In the genomic region with DNA sequence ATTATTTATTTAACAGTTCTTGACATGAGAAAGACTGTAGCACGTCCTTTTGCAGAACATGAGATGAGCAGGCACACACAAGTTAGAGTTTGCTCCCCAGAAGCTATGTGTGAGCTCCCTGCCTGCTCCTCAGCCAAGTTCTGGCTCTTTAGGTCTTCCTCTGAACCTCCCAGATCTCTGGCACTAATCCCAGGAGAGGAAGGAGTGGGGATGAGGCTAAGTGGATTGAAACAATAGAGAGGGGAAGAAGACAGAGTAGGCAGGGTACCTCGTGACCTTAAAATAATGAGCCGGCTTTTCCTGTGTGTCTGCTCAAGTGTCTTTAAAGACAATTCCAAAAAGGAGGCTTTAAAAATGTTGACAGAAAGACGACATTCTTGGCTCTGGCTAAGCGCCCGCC, we compare ENCODE assay signal across 10 mouse cellular contexts. TPM values are rescaled to one million over a fixed set of nuclear protein-coding genes. Genes with fewer than 3 reads are reported as not detected.
DNase-seq lines count a peak whose midpoint lies in the region; ATAC-seq and TF ChIP-seq lines count a peak whose summit lies in the region.
"Had no signal": no experiment of that assay in that cellular context is flagged by ENCODE, and none has a peak within 500 bp of the region (broad histone marks: within the 10 kb centered on the region; RNA-seq: fewer than 3 reads in every experiment).

No protein-coding gene starts in this region.

- H3K4me3 ChIP-seq in stomach, embryonic 14.5 days (ENCODE audit: low read depth, low read length), result no peak overlapping the region
- H3K4me3 ChIP-seq in stomach, postnatal 0 days (ENCODE audit: low read depth, low read length), result no peak overlapping the region
- no peak overlapping the region for H3K4me3 ChIP-seq in midbrain, embryonic 16.5 days (ENCODE audit: low read depth, low read length)
- H3K4me3 ChIP-seq: hindbrain, embryonic 12.5 days had no signal

- no peaks in the 10 kb centered on the region for H3K4me1 ChIP-seq in stomach, embryonic 14.5 days (ENCODE audit: control insufficient read depth, insufficient read depth, low read length)
- H3K4me1 ChIP-seq in stomach, postnatal 0 days (replicated peaks; ENCODE audit: control insufficient read depth, insufficient read depth), result no peaks in the 10 kb centered on the region
- peaks cover 3% of the 10 kb centered on the region; the same call in 1 of the 2 replicates for H3K4me1 ChIP-seq in midbrain, embryonic 16.5 days (ENCODE audit: control insufficient read depth, insufficient read depth, low read length)
- H3K4me1 ChIP-seq: hindbrain, embryonic 12.5 days had no signal

- H3K27me3 ChIP-seq in stomach, embryonic 14.5 days (ENCODE audit: control insufficient read depth, insufficient read depth, low read length), result no peaks in the 10 kb centered on the region
- no peaks in the 10 kb centered on the region for H3K27me3 ChIP-seq in stomach, postnatal 0 days (ENCODE audit: control insufficient read depth, insufficient read depth, low read length)
- H3K27me3 ChIP-seq in midbrain, embryonic 16.5 days (ENCODE audit: control insufficient read depth, insufficient read depth, low read depth, low read length), result no peaks in the 10 kb centered on the region
- H3K27me3 ChIP-seq: hindbrain, embryonic 12.5 days had no signal

- no peaks in the 10 kb centered on the region for H3K9me3 ChIP-seq in stomach, embryonic 14.5 days (ENCODE audit: control insufficient read depth, low read depth, low read length)
- H3K9me3 ChIP-seq in stomach, postnatal 0 days (ENCODE audit: control insufficient read depth, low read length), result no peaks in the 10 kb centered on the region
- no peaks in the 10 kb centered on the region for H3K9me3 ChIP-seq in midbrain, embryonic 16.5 days (replicated peaks; ENCODE audit: control insufficient read depth, low read length, poor library complexity, severe bottlenecking)
- H3K9me3 ChIP-seq: hindbrain, embryonic 12.5 days had no signal

- 42% methylated on average over 6 of the region's 6 CpGs for WGBS in stomach, embryonic 14.5 days
- WGBS in stomach, postnatal 0 days, result 38% methylated on average over 6 of the region's 6 CpGs
- 50% methylated on average over 6 of the region's 6 CpGs for whole genome bisulfite sequencing in midbrain, embryonic 16.5 days

- H3K9ac ChIP-seq in stomach, embryonic 14.5 days (replicated peaks; ENCODE audit: low read depth, low read length), result no peak overlapping the region
- H3K9ac ChIP-seq in stomach, postnatal 0 days (ENCODE audit: low read length), result no peak overlapping the region
- no peak overlapping the region for H3K9ac ChIP-seq in midbrain, embryonic 16.5 days (ENCODE audit: low read depth, low read length)
- H3K9ac ChIP-seq: hindbrain, embryonic 12.5 days had no signal

- ATAC-seq in stomach, embryonic 14.5 days (ENCODE audit: insufficient number of reproducible peaks, insufficient read depth, low FRiP score, low read depth), result 0 out of 2 replicates have a peak, but pooled peaks have one; percentile 37
- ATAC-seq in stomach, postnatal 0 days (ENCODE audit: low FRiP score, low TSS enrichment), result no peak
- ATAC-seq in midbrain, embryonic 16.5 days, result no peak
- ATAC-seq in megakaryocyte, adult 5-6 weeks (ENCODE audit: poor library complexity, severe bottlenecking), result no peak

- no peak overlapping the region for H3K27ac ChIP-seq in stomach, embryonic 14.5 days (ENCODE audit: low read length)
- H3K27ac ChIP-seq in stomach, postnatal 0 days (replicated peaks), result no peak overlapping the region
- no peak overlapping the region for H3K27ac ChIP-seq in midbrain, embryonic 16.5 days (ENCODE audit: low read length)
- H3K27ac ChIP-seq: hindbrain, embryonic 12.5 days had no signal

- no peak for TF ChIP-seq EP300 in stomach, postnatal 0 days (optimal IDR thresholded peaks at IDR 0.05)

- H3K4me2 ChIP-seq in stomach, embryonic 14.5 days (replicated peaks; ENCODE audit: low read depth, low read length), result no peak overlapping the region
- H3K4me2 ChIP-seq in stomach, postnatal 0 days (replicated peaks; ENCODE audit: low read depth), result no peak overlapping the region
- H3K4me2 ChIP-seq in midbrain, embryonic 16.5 days (ENCODE audit: low read length), result no peak overlapping the region
- H3K4me2 ChIP-seq: hindbrain, embryonic 12.5 days had no signal

- peak; percentile 7 for DNase-seq in adrenal gland, postnatal 10 days
- DNase-seq in adrenal gland, postnatal 4 days (ENCODE audit: low spot score in 2 of 2), result no peak
- no peak for DNase-seq in stomach, postnatal 0 days (ENCODE audit: low spot score)
- peak; percentile 48 to 68 for DNase-seq in kidney, postnatal 25 days
- DNase-seq in testis, postnatal 10 days (ENCODE audit: low spot score), result no peak

- H3K36me3 ChIP-seq in stomach, embryonic 14.5 days (ENCODE audit: control insufficient read depth, insufficient read depth, low read length), result no peaks in the 10 kb centered on the region
- H3K36me3 ChIP-seq in stomach, postnatal 0 days (ENCODE audit: control insufficient read depth, insufficient read depth, low read length), result no peaks in the 10 kb centered on the region
- no peaks in the 10 kb centered on the region for H3K36me3 ChIP-seq in midbrain, embryonic 16.5 days (ENCODE audit: control insufficient read depth, insufficient read depth, low read length)
- H3K36me3 ChIP-seq: hindbrain, embryonic 12.5 days had no signal

- TF ChIP-seq CTCF in stomach, postnatal 0 days (IDR thresholded peaks at IDR 0.05; ENCODE audit: low read depth), result no peak

RNA-seq across cellular contexts. Expression of a gene that starts 23.9 kb away (rescaled TPM):
- 10 to 100 TPM; 38.7 to 44.0 TPM for total RNA-seq in adrenal gland, postnatal 10 days (2021)
- 10 to 100 TPM; 42.1 to 44.8 TPM for total RNA-seq in adrenal gland, postnatal 4 days (2021)
- 11.7 and 12.6 TPM in 2 replicates for polyA plus RNA-seq in stomach, embryonic 14.5 days (2014; fragmentation: Nextera tagmentation; extraction: Ambion mirVana)
- 5.3 and 5.6 TPM in 2 replicates for polyA plus RNA-seq in stomach, postnatal 0 days (2015; fragmentation: Nextera tagmentation; extraction: Ambion mirVana)
- polyA plus RNA-seq in midbrain, embryonic 16.5 days (2015; fragmentation: Nextera tagmentation; extraction: Ambion mirVana), result 9.3 and 9.6 TPM in 2 replicates
- not detected in 2 replicates for total RNA-seq in megakaryocyte, adult 5-6 weeks (2015)
- total RNA-seq in megakaryocyte, adult 5-6 weeks (2017), result not detected in 2 replicates
- total RNA-seq: neutrophil, adult 5-6 weeks had no signal

Comparison
In these comparisons a context has a peak if more than half of its experiments do, and no peak if none do; other contexts are left out.
1. DNase-seq: peak in adrenal gland, postnatal 10 days (single experiment) and kidney, postnatal 25 days (2 of 2); none in adrenal gland, postnatal 4 days (0 of 2), stomach, postnatal 0 days (single experiment) and testis, postnatal 10 days (single experiment).
2. RNA of a gene that starts 23.9 kb away (total RNA-seq): 42.1 to 44.8 TPM in adrenal gland, postnatal 4 days and 38.7 to 44.0 TPM in adrenal gland, postnatal 10 days; not detected in megakaryocyte, adult 5-6 weeks; every median in the first group is over 10 times any median in the second.